Mouse (Mus musculus): ENCODE measurements around the gene Ccdc121. TPM values are rescaled to one million over a fixed set of nuclear protein-coding genes. Genes with fewer than 3 reads are reported as not detected.

Ccdc121 gene
- 0.12 and 0.18 TPM in 2 replicates for polyA plus RNA-seq (2014; fragmentation: Nextera tagmentation; extraction: Ambion mirVana)

DNA sequence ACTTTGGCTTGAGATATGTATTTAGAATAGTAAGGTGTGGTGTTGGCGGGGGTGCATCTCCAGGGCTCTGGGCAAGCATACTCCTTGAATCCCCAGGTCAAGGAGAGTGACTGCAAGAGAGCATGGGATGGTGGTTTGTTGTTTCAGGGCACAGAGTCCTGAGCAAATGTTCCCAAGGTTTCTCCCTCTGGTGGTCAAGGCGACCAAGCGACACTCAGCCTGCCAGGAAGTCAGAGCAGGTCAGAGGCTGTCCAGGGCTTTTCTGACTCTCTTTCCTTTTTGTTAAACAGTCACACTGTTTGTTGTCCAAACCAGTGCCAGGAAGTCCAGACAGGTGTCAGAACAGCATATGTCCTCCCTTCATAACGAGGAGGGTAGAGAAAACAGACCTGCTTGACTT is at the start of gene Ccdc121:
Ccdc121 (minus strand) TSS at position 145 of the 400 bp plus-strand sequence.
- Histone ChIP-seq H3K9me3 (ENCODE audit: control insufficient read depth, low read length) (no peaks in the 10 kb centered on the region), H3K4me2 (ENCODE audit: low read length) (no peak within 1 kb of the TSS), H3K9ac (replicated peaks; ENCODE audit: low read length) (no peak within 1 kb of the TSS), H3K27ac (replicated peaks; ENCODE audit: low read depth, low read length) (no peak within 1 kb of the TSS), H3K27me3 (ENCODE audit: control insufficient read depth, insufficient read depth, low read length) (no peaks in the 10 kb centered on the region), H3K4me1 (ENCODE audit: control insufficient read depth, insufficient read depth, low read length) (no peaks in the 10 kb centered on the region), H3K36me3 (ENCODE audit: control insufficient read depth, insufficient read depth, low read length) (no peaks in the 10 kb centered on the region), H3K4me3 (replicated peaks; ENCODE audit: low read depth, low read length) (no peak within 1 kb of the TSS)
- WGBS, result 71% methylated on average over 4 of the region's 4 CpGs
- ATAC-seq (ENCODE audit: low FRiP score, low TSS enrichment), result no peak
- no peak for DNase-seq

DNA sequence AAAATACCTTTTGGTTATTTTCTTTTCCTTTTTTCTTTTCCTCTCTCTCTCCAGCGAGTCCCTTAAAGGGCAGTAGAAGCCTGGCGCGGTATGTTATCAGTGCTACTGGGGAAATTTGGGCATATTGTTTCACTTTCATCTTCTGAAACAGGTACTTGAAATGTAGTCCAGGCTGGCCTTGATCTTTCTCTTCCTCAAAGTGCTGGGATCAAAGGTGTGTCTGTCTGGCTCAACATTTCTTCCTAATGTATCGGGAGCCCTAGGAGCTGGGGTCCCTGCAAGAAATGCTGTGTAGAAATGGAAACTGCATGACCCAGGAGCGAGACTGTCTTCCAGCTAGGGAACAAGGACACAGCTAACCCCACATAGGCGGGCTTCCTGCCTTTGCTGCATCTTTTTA is 49.1 kb upstream of the Ccdc121 start:
- Histone ChIP-seq H3K27me3 (ENCODE audit: control insufficient read depth, insufficient read depth, low read length) (no peaks in the 10 kb centered on the region), H3K4me2 (ENCODE audit: low read length) (no peak overlapping the region), H3K36me3 (ENCODE audit: control insufficient read depth, insufficient read depth, low read length) (no peaks in the 10 kb centered on the region), H3K9me3 (ENCODE audit: control insufficient read depth, low read length) (no peaks in the 10 kb centered on the region), H3K4me1 (ENCODE audit: control insufficient read depth, insufficient read depth, low read length) (peaks cover 3% of the 10 kb centered on the region; the same call in 1 of the 2 replicates), H3K9ac (replicated peaks; ENCODE audit: low read length) (no peak overlapping the region), H3K4me3 (replicated peaks; ENCODE audit: low read depth, low read length) (no peak overlapping the region), H3K27ac (replicated peaks; ENCODE audit: low read depth, low read length) (no peak overlapping the region)
- DNase-seq (no peak), ATAC-seq (ENCODE audit: low FRiP score, low TSS enrichment) (no peak)
- 90% methylated on average over 6 of the region's 6 CpGs for WGBS

GRCm38 (mm10) chr1:181559655-181560054 is 48.4 kb upstream of the Ccdc121 start:
- Histone ChIP-seq H3K4me2 (ENCODE audit: low read length) (no peak overlapping the region), H3K4me3 (replicated peaks; ENCODE audit: low read depth, low read length) (no peak overlapping the region), H3K36me3 (ENCODE audit: control insufficient read depth, insufficient read depth, low read length) (no peaks in the 10 kb centered on the region), H3K9me3 (ENCODE audit: control insufficient read depth, low read length) (no peaks in the 10 kb centered on the region), H3K27ac (replicated peaks; ENCODE audit: low read depth, low read length) (no peak overlapping the region), H3K4me1 (ENCODE audit: control insufficient read depth, insufficient read depth, low read length) (peaks cover 3% of the 10 kb centered on the region; the same call in 1 of the 2 replicates), H3K9ac (replicated peaks; ENCODE audit: low read length) (no peak overlapping the region), H3K27me3 (ENCODE audit: control insufficient read depth, insufficient read depth, low read length) (no peaks in the 10 kb centered on the region)
- ATAC-seq (ENCODE audit: low FRiP score, low TSS enrichment), result no peak
- DNase-seq, result no peak
- 69% methylated on average over 10 of the region's 10 CpGs for WGBS

DNA sequence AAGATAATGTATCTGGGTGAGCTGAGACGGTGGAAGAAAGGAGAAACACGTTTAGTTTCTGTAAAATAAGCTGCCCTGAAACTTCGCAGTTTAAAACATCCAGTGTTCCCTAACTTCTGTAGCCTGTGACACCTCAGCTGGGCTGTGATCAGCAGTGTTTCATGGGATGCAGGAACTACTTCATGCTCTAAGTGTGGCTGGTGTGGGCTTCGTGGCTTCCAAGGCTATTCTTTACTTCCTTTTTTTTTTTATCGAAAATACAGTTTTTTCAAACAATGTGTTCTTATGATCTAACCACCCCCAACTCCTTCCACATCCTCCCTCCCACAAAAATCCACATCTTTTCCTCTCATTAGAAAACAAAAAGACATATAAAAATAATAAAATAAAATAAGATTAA is 44.2 kb upstream of the Ccdc121 start:
- ATAC-seq (ENCODE audit: low FRiP score, low TSS enrichment), result no peak
- 88% methylated on average over 5 of the region's 5 CpGs for WGBS
- H3K9ac ChIP-seq (replicated peaks; ENCODE audit: low read length), result no peak overlapping the region

DNA sequence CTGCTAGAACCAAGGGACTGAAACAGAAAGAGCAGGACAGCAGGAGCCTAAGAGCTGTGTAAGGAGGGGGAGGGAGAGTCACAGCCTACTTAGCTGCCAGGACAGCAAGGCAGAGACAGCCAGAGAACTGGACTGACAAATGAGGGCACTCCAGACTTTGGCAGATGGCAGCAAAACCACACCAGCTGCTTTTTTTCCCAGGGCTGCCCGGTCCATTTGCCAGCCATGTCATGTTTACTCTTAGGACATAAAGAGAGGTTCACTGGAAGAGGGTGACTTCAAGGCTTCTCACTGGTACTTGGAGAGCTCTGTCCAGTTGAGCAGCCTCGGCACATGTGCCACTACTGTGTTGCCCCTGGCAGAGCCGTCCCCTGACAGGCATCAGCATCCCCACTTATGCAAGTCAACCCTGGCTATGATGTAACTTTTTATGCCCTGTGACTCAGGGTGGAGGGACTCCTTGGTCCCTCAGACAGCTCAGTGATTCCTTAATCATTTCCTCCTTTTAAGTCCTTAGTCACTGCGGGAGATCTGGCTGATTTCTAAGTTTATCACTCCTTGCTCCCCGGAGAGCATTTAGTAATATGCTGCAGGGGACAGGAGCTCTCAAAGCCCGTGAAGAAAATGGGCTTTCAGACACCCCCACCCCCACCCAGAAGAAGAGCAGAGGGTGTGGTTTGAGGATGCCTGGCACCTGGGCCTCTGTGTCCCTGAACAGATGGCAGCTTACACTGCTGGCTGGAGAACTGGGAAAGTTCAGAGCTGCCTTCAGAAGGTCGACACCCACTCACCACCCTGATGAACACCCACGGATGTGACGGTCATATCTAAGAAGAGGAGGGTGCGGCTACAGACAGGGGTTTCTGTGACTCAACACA is 41.5 kb upstream of the Ccdc121 start:
- Histone ChIP-seq H3K36me3 (ENCODE audit: control insufficient read depth, insufficient read depth, low read length) (no peaks in the 10 kb centered on the region), H3K9me3 (ENCODE audit: control insufficient read depth, low read length) (no peaks in the 10 kb centered on the region), H3K9ac (replicated peaks; ENCODE audit: low read length) (no peak overlapping the region), H3K4me3 (replicated peaks; ENCODE audit: low read depth, low read length) (no peak overlapping the region), H3K4me2 (ENCODE audit: low read length) (no peak overlapping the region), H3K27me3 (ENCODE audit: control insufficient read depth, insufficient read depth, low read length) (no peaks in the 10 kb centered on the region), H3K27ac (replicated peaks; ENCODE audit: low read depth, low read length) (no peak overlapping the region), H3K4me1 (ENCODE audit: control insufficient read depth, insufficient read depth, low read length) (no peaks in the 10 kb centered on the region)
- ATAC-seq (ENCODE audit: low FRiP score, low TSS enrichment) (no peak), DNase-seq (peak; percentile 45)
- WGBS, result 47% methylated on average over 10 of the region's 10 CpGs

More for the DNA sequence above, 44.2 kb upstream of the Ccdc121 start:
- no peak overlapping the region for H3K4me3 ChIP-seq (replicated peaks; ENCODE audit: low read depth, low read length)
- DNase-seq, result no peak
- H3K36me3 ChIP-seq (ENCODE audit: control insufficient read depth, insufficient read depth, low read length), result no peaks in the 10 kb centered on the region
- no peaks in the 10 kb centered on the region for H3K4me1 ChIP-seq (ENCODE audit: control insufficient read depth, insufficient read depth, low read length)
- no peak overlapping the region for H3K4me2 ChIP-seq (ENCODE audit: low read length)
- no peaks in the 10 kb centered on the region for H3K27me3 ChIP-seq (ENCODE audit: control insufficient read depth, insufficient read depth, low read length)
- no peak overlapping the region for H3K27ac ChIP-seq (replicated peaks; ENCODE audit: low read depth, low read length)
- H3K9me3 ChIP-seq (ENCODE audit: control insufficient read depth, low read length), result no peaks in the 10 kb centered on the region

- WGBS, result 78% methylated on average over 5 of the region's 5 CpGs
- no peak overlapping the region for H3K4me2 ChIP-seq (ENCODE audit: low read length)
- no peak overlapping the region for H3K9ac ChIP-seq (replicated peaks; ENCODE audit: low read length)
- H3K36me3 ChIP-seq (ENCODE audit: control insufficient read depth, insufficient read depth, low read length), result no peaks in the 10 kb centered on the region
- ATAC-seq (ENCODE audit: low FRiP score, low TSS enrichment), result no peak
- no peak for DNase-seq
- no peak overlapping the region for H3K27ac ChIP-seq (replicated peaks; ENCODE audit: low read depth, low read length)
- no peaks in the 10 kb centered on the region for H3K9me3 ChIP-seq (ENCODE audit: control insufficient read depth, low read length)
- H3K4me1 ChIP-seq (ENCODE audit: control insufficient read depth, insufficient read depth, low read length), result no peaks in the 10 kb centered on the region
- H3K27me3 ChIP-seq (ENCODE audit: control insufficient read depth, insufficient read depth, low read length), result no peaks in the 10 kb centered on the region
- no peak overlapping the region for H3K4me3 ChIP-seq (replicated peaks; ENCODE audit: low read depth, low read length)
Measured at GRCm38 (mm10) chr1:181550826-181551225, 39.6 kb upstream of the Ccdc121 start.

DNA sequence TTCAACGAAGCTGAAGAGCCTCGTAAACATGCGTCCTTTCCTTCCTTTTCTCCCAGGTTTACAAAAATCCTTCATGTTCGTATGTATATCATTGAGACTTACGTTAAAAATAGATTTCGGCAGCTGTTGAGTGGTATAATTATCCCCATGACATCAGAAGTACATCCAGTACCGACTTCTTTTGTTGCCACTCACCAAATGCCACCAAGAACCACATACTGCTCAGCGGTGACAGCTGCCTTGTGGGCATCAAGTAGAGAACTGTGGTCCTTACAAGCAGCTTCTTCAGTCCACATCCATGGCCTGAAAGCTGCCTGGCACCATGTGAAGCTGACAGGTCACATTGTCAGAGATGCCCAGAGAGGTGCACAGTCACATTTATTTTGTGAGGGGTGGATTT is 38.7 kb upstream of the Ccdc121 start:
- Histone ChIP-seq H3K27ac (replicated peaks; ENCODE audit: low read depth, low read length) (no peak overlapping the region), H3K4me2 (ENCODE audit: low read length) (no peak overlapping the region), H3K4me1 (ENCODE audit: control insufficient read depth, insufficient read depth, low read length) (0 out of 2 replicates have a peak, but pooled peaks cover 3% of the 10 kb centered on the region), H3K27me3 (ENCODE audit: control insufficient read depth, insufficient read depth, low read length) (no peaks in the 10 kb centered on the region), H3K36me3 (ENCODE audit: control insufficient read depth, insufficient read depth, low read length) (no peaks in the 10 kb centered on the region), H3K4me3 (replicated peaks; ENCODE audit: low read depth, low read length) (no peak overlapping the region), H3K9ac (replicated peaks; ENCODE audit: low read length) (no peak overlapping the region), H3K9me3 (ENCODE audit: control insufficient read depth, low read length) (no peaks in the 10 kb centered on the region)
- DNase-seq (no peak), ATAC-seq (ENCODE audit: low FRiP score, low TSS enrichment) (no peak)
- 91% methylated on average over 8 of the region's 8 CpGs for WGBS

GRCm38 (mm10) chr1:181545044-181545772 is 34.0 kb upstream of the Ccdc121 start:
- H3K4me3 ChIP-seq (replicated peaks; ENCODE audit: low read depth, low read length), result 0 out of 2 replicates have a peak overlapping the region, but pooled peaks have one; percentile 12
- WGBS, result 26% methylated on average over 23 of the region's 23 CpGs
- peak; percentile 93 for DNase-seq

More at GRCm38 (mm10) chr1:181545044-181545772, 34.0 kb upstream of the Ccdc121 start:
- peak; percentile 70; the same call in 1 of the 2 replicates for ATAC-seq (ENCODE audit: low FRiP score, low TSS enrichment)
- Histone ChIP-seq H3K36me3 (ENCODE audit: control insufficient read depth, insufficient read depth, low read length) (no peaks in the 10 kb centered on the region), H3K9ac (replicated peaks; ENCODE audit: low read length) (peak overlapping the region; percentile 31; the same call in 1 of the 2 replicates), H3K27me3 (ENCODE audit: control insufficient read depth, insufficient read depth, low read length) (no peaks in the 10 kb centered on the region), H3K4me1 (ENCODE audit: control insufficient read depth, insufficient read depth, low read length) (0 out of 2 replicates have a peak, but pooled peaks cover 3% of the 10 kb centered on the region), H3K27ac (replicated peaks; ENCODE audit: low read depth, low read length) (no peak overlapping the region), H3K9me3 (ENCODE audit: control insufficient read depth, low read length) (no peaks in the 10 kb centered on the region), H3K4me2 (ENCODE audit: low read length) (peak overlapping the region; percentile 50)

Measured in midbrain, embryonic 14.5 days (tissue).